Mouse (Mus musculus): ENCODE results near the gene Kif1bp. TPM values are rescaled to one million over a fixed set of nuclear protein-coding genes. Genes with fewer than 3 reads are reported as not detected.
"Not testable (repeated sequence)": the region's sequence is repeated elsewhere in the genome, so short reads cannot be mapped to it uniquely, and the experiment has no call there.

Gene Kif1bp
- polyA plus RNA-seq, 1 experiment from 2014 or later: 31.1 TPM

DNA sequence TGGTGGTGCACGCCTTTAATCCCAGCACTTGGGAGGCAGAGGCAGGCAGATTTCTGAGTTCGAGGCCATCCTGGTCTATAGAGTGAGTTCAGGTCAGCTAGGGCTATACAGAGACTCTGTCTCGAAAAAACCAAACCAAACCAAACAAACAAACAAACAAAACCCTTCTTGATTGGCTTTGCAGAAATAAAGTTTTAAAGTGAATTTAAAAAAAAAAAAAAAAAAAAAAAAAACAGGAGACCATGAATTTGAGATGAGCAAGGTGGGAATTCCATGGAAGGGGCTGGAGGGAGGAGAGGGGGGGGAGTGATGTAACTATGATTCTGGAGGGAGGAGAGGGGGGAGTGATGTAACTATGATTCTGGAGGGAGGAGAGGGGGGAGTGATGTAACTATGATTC, 21.1 kb upstream of the Kif1bp start:
- not testable (repeated sequence) for H3K4me2 ChIP-seq; ATAC-seq (replicated peaks; ENCODE audit: insufficient number of reproducible peaks, low FRiP score, low TSS enrichment); H3K9ac ChIP-seq (ENCODE audit: low read depth, low read length); H3K27ac ChIP-seq (ENCODE audit: low read depth, low read length); H3K27me3 ChIP-seq (ENCODE audit: control insufficient read depth, insufficient read depth, low read length); H3K9me3 ChIP-seq (replicated peaks; ENCODE audit: control insufficient read depth, low read length); H3K4me3 ChIP-seq (ENCODE audit: low read depth, low read length); H3K4me1 ChIP-seq (ENCODE audit: control insufficient read depth, insufficient read depth, low read length)
- H3K36me3 ChIP-seq (ENCODE audit: control insufficient read depth, insufficient read depth, low read length): peaks cover 17% of the 10 kb centered on the region
- 98% methylated on average over 3 of the region's 3 CpGs for WGBS (ENCODE audit: insufficient replicate concordance)

DNA sequence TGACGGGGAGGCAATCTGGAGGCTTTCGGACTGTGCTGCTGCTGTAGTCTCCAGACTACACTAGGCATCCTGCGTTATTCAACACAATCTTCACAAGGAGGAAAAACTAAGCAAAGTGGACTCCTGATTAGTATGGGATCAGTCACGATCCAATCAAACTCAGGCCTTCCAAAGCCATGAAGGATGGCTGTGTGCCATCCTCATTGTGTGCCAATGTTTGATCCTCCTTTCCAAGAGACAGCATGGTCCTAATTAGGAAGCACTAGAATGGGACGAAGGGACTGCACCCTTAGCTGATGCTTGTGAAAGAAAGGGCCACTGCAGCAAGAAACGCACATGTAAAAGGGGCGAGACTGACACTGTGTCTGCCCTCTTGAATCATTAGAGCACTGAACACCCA, 14.2 kb upstream of the Kif1bp start:
- no peaks in the 10 kb centered on the region for H3K27me3 ChIP-seq (ENCODE audit: control insufficient read depth, insufficient read depth, low read length)
- WGBS (ENCODE audit: insufficient replicate concordance): 82% methylated on average over 7 of the region's 7 CpGs
- H3K9me3 ChIP-seq (replicated peaks; ENCODE audit: control insufficient read depth, low read length): no peaks in the 10 kb centered on the region
- ATAC-seq (replicated peaks; ENCODE audit: insufficient number of reproducible peaks, low FRiP score, low TSS enrichment): no peak
- no peak overlapping the region for H3K27ac ChIP-seq (ENCODE audit: low read depth, low read length)
- H3K4me2 ChIP-seq: no peak overlapping the region
- H3K36me3 ChIP-seq (ENCODE audit: control insufficient read depth, insufficient read depth, low read length): peaks cover 38% of the 10 kb centered on the region
- H3K4me1 ChIP-seq (ENCODE audit: control insufficient read depth, insufficient read depth, low read length): no peaks in the 10 kb centered on the region
- no peak overlapping the region for H3K4me3 ChIP-seq (ENCODE audit: low read depth, low read length)
- H3K9ac ChIP-seq (ENCODE audit: low read depth, low read length): no peak overlapping the region

GRCm38 (mm10) chr10:62590200-62590599, 11.9 kb upstream of the Kif1bp start:
- Histone ChIP-seq H3K9me3 (replicated peaks; ENCODE audit: control insufficient read depth, low read length) (no peaks in the 10 kb centered on the region), H3K4me1 (ENCODE audit: control insufficient read depth, insufficient read depth, low read length) (no peaks in the 10 kb centered on the region), H3K4me3 (ENCODE audit: low read depth, low read length) (no peak overlapping the region), H3K9ac (ENCODE audit: low read depth, low read length) (no peak overlapping the region), H3K36me3 (ENCODE audit: control insufficient read depth, insufficient read depth, low read length) (peaks cover 40% of the 10 kb centered on the region), H3K4me2 (no peak overlapping the region), H3K27me3 (ENCODE audit: control insufficient read depth, insufficient read depth, low read length) (no peaks in the 10 kb centered on the region), H3K27ac (ENCODE audit: low read depth, low read length) (no peak overlapping the region)
- no peak for ATAC-seq (replicated peaks; ENCODE audit: insufficient number of reproducible peaks, low FRiP score, low TSS enrichment)
- WGBS (ENCODE audit: insufficient replicate concordance): 54% methylated on average over 6 of the region's 6 CpGs

DNA sequence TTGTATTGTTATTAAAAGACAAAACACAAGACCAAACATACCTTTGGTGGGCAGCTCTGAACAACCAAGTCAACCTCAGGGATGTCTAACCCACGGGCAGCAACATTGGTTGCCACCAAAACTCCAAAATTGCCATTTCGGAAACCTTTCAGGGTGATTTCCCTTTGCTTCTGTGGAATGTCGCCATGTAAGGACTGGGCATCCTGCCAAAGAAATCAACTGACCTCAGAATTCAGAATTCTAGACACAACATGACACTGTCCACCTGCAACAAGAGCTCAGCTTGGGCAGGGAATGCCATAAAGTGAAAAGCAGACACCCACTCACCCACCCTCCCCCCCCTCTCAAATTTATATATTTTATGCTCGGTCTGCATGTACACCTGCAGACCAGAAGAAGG, 10.4 kb upstream of the Kif1bp start:
- Histone ChIP-seq H3K9me3 (replicated peaks; ENCODE audit: control insufficient read depth, low read length) (no peaks in the 10 kb centered on the region), H3K27ac (ENCODE audit: low read depth, low read length) (no peak overlapping the region), H3K27me3 (ENCODE audit: control insufficient read depth, insufficient read depth, low read length) (no peaks in the 10 kb centered on the region), H3K4me1 (ENCODE audit: control insufficient read depth, insufficient read depth, low read length) (no peaks in the 10 kb centered on the region), H3K4me2 (no peak overlapping the region), H3K9ac (ENCODE audit: low read depth, low read length) (no peak overlapping the region), H3K36me3 (ENCODE audit: control insufficient read depth, insufficient read depth, low read length) (peaks cover 42% of the 10 kb centered on the region), H3K4me3 (ENCODE audit: low read depth, low read length) (no peak overlapping the region)
- 68% methylated on average over 4 of the region's 4 CpGs for WGBS (ENCODE audit: insufficient replicate concordance)
- no peak for ATAC-seq (replicated peaks; ENCODE audit: insufficient number of reproducible peaks, low FRiP score, low TSS enrichment)

DNA sequence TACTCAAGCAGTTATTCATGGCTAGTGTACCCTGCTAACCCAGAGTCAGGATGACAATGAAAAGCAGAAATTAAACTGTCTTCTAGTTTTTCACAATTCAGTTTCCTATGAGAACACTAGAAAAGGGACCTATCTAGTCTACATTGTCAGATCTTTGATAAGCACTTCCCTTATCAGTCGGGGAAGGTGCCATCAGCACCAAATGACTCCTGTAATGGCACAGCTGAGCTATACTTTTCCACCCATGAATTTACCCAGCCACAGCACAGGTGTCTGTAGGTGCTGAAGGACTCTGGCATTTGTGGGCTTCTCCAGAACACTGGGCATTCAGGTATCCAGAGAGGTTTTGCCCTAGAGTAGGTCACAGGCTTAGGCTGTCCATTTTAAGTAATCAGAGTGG, 5.0 kb upstream of the Kif1bp start:
- ATAC-seq (replicated peaks; ENCODE audit: insufficient number of reproducible peaks, low FRiP score, low TSS enrichment): no peak

DNA sequence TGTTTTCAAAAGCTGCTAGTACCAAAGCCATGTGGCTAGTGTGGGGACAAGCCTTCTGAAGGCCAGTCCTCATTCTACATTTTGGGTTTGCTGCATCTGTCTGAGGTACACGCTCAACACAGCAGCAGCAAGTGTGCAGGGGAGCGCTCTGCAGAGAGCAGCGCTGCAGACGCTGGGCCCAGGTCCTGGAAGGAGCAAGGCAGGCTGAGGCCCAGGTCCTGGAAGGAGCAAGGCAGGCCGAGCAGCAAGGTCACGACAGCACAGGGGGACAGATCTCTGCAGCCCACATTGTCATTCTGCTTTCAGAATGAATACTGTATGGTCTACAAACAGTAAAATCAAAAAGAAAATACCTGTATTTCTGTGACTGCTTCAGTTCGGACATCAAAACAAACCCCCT, 4.4 kb upstream of the Kif1bp start:
- Histone ChIP-seq H3K4me3 (ENCODE audit: low read depth, low read length) (no peak overlapping the region), H3K9me3 (replicated peaks; ENCODE audit: control insufficient read depth, low read length) (no peaks in the 10 kb centered on the region), H3K4me1 (ENCODE audit: control insufficient read depth, insufficient read depth, low read length) (no peaks in the 10 kb centered on the region), H3K9ac (ENCODE audit: low read depth, low read length) (no peak overlapping the region), H3K36me3 (ENCODE audit: control insufficient read depth, insufficient read depth, low read length) (peaks cover 43% of the 10 kb centered on the region), H3K4me2 (no peak overlapping the region), H3K27ac (ENCODE audit: low read depth, low read length) (no peak overlapping the region), H3K27me3 (ENCODE audit: control insufficient read depth, insufficient read depth, low read length) (no peaks in the 10 kb centered on the region)
- 79% methylated on average over 7 of the region's 7 CpGs for WGBS (ENCODE audit: insufficient replicate concordance)
- no peak for ATAC-seq (replicated peaks; ENCODE audit: insufficient number of reproducible peaks, low FRiP score, low TSS enrichment)

More for the DNA sequence above, 5.0 kb upstream of the Kif1bp start:
- Histone ChIP-seq H3K27me3 (ENCODE audit: control insufficient read depth, insufficient read depth, low read length) (no peaks in the 10 kb centered on the region), H3K4me2 (no peak overlapping the region), H3K27ac (ENCODE audit: low read depth, low read length) (no peak overlapping the region), H3K36me3 (ENCODE audit: control insufficient read depth, insufficient read depth, low read length) (peaks cover 48% of the 10 kb centered on the region), H3K9me3 (replicated peaks; ENCODE audit: control insufficient read depth, low read length) (no peaks in the 10 kb centered on the region), H3K4me3 (ENCODE audit: low read depth, low read length) (no peak overlapping the region), H3K9ac (ENCODE audit: low read depth, low read length) (no peak overlapping the region), H3K4me1 (ENCODE audit: control insufficient read depth, insufficient read depth, low read length) (no peaks in the 10 kb centered on the region)
- 66% methylated on average over 1 of the region's 1 CpGs for WGBS (ENCODE audit: insufficient replicate concordance)

- 89% methylated on average over 17 of the region's 17 CpGs for WGBS (ENCODE audit: insufficient replicate concordance)
- Histone ChIP-seq H3K27me3 (ENCODE audit: control insufficient read depth, insufficient read depth, low read length) (no peaks in the 10 kb centered on the region), H3K9me3 (replicated peaks; ENCODE audit: control insufficient read depth, low read length) (no peaks in the 10 kb centered on the region), H3K4me2 (no peak overlapping the region), H3K4me1 (ENCODE audit: control insufficient read depth, insufficient read depth, low read length) (peaks cover 3% of the 10 kb centered on the region; the same call in 1 of the 2 replicates), H3K27ac (ENCODE audit: low read depth, low read length) (no peak overlapping the region), H3K36me3 (ENCODE audit: control insufficient read depth, insufficient read depth, low read length) (peaks cover 40% of the 10 kb centered on the region), H3K4me3 (ENCODE audit: low read depth, low read length) (no peak overlapping the region), H3K9ac (ENCODE audit: low read depth, low read length) (no peak overlapping the region)
- ATAC-seq (replicated peaks; ENCODE audit: insufficient number of reproducible peaks, low FRiP score, low TSS enrichment): no peak
These were observed 4.0 kb upstream of the Kif1bp start for GRCm38 (mm10) chr10:62582263-62582662.

GRCm38 (mm10) chr10:62579129-62579528, 872 bp upstream of the Kif1bp start:
- not testable (repeated sequence) for H3K27ac ChIP-seq (ENCODE audit: low read depth, low read length); H3K4me3 ChIP-seq (ENCODE audit: low read depth, low read length); ATAC-seq (replicated peaks; ENCODE audit: insufficient number of reproducible peaks, low FRiP score, low TSS enrichment); H3K4me2 ChIP-seq; H3K4me1 ChIP-seq (ENCODE audit: control insufficient read depth, insufficient read depth, low read length); H3K27me3 ChIP-seq (ENCODE audit: control insufficient read depth, insufficient read depth, low read length); H3K9ac ChIP-seq (ENCODE audit: low read depth, low read length); H3K9me3 ChIP-seq (replicated peaks; ENCODE audit: control insufficient read depth, low read length)
- 83% methylated on average over 11 of the region's 13 CpGs for WGBS (ENCODE audit: insufficient replicate concordance)
- peaks cover 29% of the 10 kb centered on the region for H3K36me3 ChIP-seq (ENCODE audit: control insufficient read depth, insufficient read depth, low read length)

DNA sequence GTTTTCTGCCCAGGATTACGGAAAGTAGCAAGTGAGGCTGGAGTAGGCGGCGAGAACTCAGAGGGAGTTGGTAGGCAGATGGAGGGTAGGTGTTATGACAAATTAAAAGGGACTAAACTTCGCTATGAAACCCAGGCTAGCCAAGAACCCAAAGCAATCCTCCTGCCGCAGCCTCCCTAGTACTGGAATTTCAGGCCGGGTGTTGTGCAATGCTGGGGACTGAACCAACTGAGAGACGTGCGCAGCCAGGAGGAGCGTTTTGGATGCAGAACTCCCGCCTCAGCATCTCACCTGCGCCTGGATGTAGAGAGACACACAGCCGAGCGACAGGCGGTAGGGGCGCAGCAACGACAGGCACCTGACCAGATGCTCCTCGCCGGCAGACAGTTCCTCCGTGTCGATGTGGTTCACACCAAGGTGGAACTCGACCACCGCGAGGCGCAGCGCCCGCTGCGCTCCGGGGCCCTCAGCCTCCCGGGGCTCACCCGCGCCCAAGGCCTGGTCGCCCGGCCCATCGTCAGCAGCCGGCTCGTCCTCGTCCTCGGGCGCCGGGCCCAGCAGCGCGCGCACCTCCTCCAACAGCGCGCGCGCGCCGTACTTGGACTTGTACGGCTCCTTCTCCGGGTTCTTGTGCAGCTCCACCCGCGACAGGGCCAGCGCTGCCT, 452 bp downstream of the Kif1bp start:
- peak; percentile 62 for ATAC-seq (replicated peaks; ENCODE audit: insufficient number of reproducible peaks, low FRiP score, low TSS enrichment)
- H3K27me3 ChIP-seq (ENCODE audit: control insufficient read depth, insufficient read depth, low read length): no peaks in the 10 kb centered on the region
- H3K27ac ChIP-seq (ENCODE audit: low read depth, low read length): peak overlapping the region; percentile 60
- peak overlapping the region; percentile 88 for H3K4me2 ChIP-seq
- H3K4me1 ChIP-seq (ENCODE audit: control insufficient read depth, insufficient read depth, low read length): peaks cover 5% of the 10 kb centered on the region; the same call in 1 of the 2 replicates
- peak overlapping the region; percentile 75 for H3K9ac ChIP-seq (ENCODE audit: low read depth, low read length)
- peaks cover 16% of the 10 kb centered on the region for H3K36me3 ChIP-seq (ENCODE audit: control insufficient read depth, insufficient read depth, low read length)
- no peaks in the 10 kb centered on the region for H3K9me3 ChIP-seq (replicated peaks; ENCODE audit: control insufficient read depth, low read length)
- WGBS (ENCODE audit: insufficient replicate concordance): 2% methylated on average over 54 of the region's 54 CpGs
- peak overlapping the region; percentile 90 for H3K4me3 ChIP-seq (ENCODE audit: low read depth, low read length)

All from heart, embryonic 11.5 days (tissue).